Mouse (Mus musculus) testis, adult 2 months (tissue): ENCODE data around the gene Cttnbp2nl.

Experiments
- CTCF ChIP-seq: fragments of 200-500 bp; IDR thresholded peaks from 2 replicates; pipeline ENCODE4 v1.5.1; 2012; ENCODE audit warnings: low read depth, mild to moderate bottlenecking, inconsistent platforms, low read length, moderate library complexity; ENCODE audit not compliant: control insufficient read depth, insufficient read depth, insufficient replicate concordance
- POLR2A ChIP-seq: fragments of 200-500 bp; IDR thresholded peaks from 2 replicates; pipeline ENCODE4 v1.6.1; 2012; ENCODE audit warnings: low read depth, mild to moderate bottlenecking, inconsistent platforms, low read length, moderate library complexity; ENCODE audit not compliant: control insufficient read depth

DNA sequence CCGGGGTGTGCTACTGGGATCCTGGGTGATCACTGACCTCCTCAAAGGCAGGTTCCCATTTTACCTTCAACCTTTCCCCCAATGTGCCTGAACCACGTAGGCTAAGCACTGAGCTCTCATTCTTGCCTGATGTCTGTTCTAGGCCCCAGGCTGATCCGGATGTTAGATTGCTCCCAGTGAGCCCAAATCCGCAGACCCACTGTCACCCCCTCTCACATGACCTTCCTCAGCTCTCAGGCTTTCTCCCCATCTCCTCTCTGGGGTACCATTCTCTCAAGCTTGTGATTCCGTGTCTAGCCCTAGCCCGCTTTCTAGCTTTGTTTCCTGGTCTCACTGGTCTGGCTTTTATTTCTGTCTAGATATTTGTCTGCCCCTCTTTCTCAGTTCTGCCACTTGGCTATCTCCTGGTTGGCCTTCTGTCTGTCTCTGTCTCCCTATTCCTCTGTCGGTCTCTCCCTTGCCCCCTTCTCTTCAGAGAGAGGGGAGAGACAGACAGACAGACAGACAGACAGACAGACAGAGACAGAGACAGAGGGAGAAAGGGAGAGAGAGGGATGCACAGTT is 86.9 kb downstream of the Cttnbp2nl start:
- TF ChIP-seq CTCF (no peak), POLR2A (no peak)
